Mouse (Mus musculus) embryonic facial prominence, embryonic 15.5 days (tissue): ENCODE measurements around the gene Rpsa. TPM values are rescaled to one million over a fixed set of nuclear protein-coding genes. Genes with fewer than 3 reads are reported as not detected.

Experiments
- ATAC-seq: fragments of 200-750 bp; cut with Nextera tagmentation; 2 replicates; pipeline ENCODE4 v1.8.0; 2017; ENCODE audit warnings: low read depth, moderate TSS enrichment; ENCODE audit not compliant: insufficient number of reproducible peaks, low FRiP score, low TSS enrichment
- H3K27ac ChIP-seq: fragments of 300-500 bp; sonication (generic); replicated peaks from 2 replicates; pipeline ENCODE4 v1.5.1; 2015; ENCODE audit warnings: mild to moderate bottlenecking, inconsistent platforms
- H3K27me3 ChIP-seq: fragments of 300-500 bp; sonication (generic); 2 replicates; pipeline ENCODE4 v1.6.1; 2015; ENCODE audit warnings: inconsistent platforms
- H3K36me3 ChIP-seq: fragments of 300-500 bp; sonication (generic); 2 replicates; pipeline ENCODE4 v1.6.1; 2015; ENCODE audit warnings: mild to moderate bottlenecking, inconsistent platforms
- H3K4me1 ChIP-seq: fragments of 300-500 bp; sonication (generic); 2 replicates; pipeline ENCODE4 v1.6.1; 2015; ENCODE audit warnings: inconsistent platforms
- H3K4me2 ChIP-seq: fragments of 300-500 bp; sonication (generic); replicated peaks from 2 replicates; pipeline ENCODE4 v1.6.1; 2015; ENCODE audit warnings: mild to moderate bottlenecking, inconsistent platforms
- H3K4me3 ChIP-seq: fragments of 300-500 bp; sonication (generic); replicated peaks from 2 replicates; pipeline ENCODE4 v1.5.1; 2015; ENCODE audit warnings: mild to moderate bottlenecking, inconsistent platforms
- H3K9ac ChIP-seq: fragments of 300-500 bp; sonication (generic); 2 replicates; pipeline ENCODE4 v1.6.1; 2015; ENCODE audit warnings: inconsistent platforms
- H3K9me3 ChIP-seq: fragments of 300-500 bp; sonication (generic); replicated peaks from 2 replicates; pipeline ENCODE4 v1.6.1; 2016; ENCODE audit warnings: inconsistent platforms
- WGBS: fragments of 180-500 bp; shearing (Covaris S2); methylation state at CpG from one replicate; pipeline ENCODE4 v1.1.7; 2015; 5-methylcytosine and 5-hydroxymethylcytosine counted together
- polyA plus RNA-seq: library from polyadenylated mRNA; unstranded; fragments of >200 nt; fragmentation: Nextera tagmentation; extraction: Ambion mirVana; gene quantifications from 2 replicates; pipeline ENCODE4 v1.2.1, GENCODE M21; 2015

The Rpsa gene
- polyA plus RNA-seq, 1 experiment from 2014 or later = 1,545 TPM

GRCm38 (mm10) chr9:120134529-120135160, 7.2 kb downstream of the Rpsa start:
- Histone ChIP-seq H3K4me2 (no peak overlapping the region), H3K9ac (no peak overlapping the region), H3K4me1 (peaks cover 4% of the 10 kb centered on the region), H3K27ac (no peak overlapping the region), H3K4me3 (no peak overlapping the region), H3K27me3 (no peaks in the 10 kb centered on the region), H3K9me3 (no peaks in the 10 kb centered on the region), H3K36me3 (peaks cover 27% of the 10 kb centered on the region)
- WGBS = 74% methylated on average over 13 of the region's 13 CpGs
- ATAC-seq = no peak

- H3K9me3 ChIP-seq = no peaks in the 10 kb centered on the region
- ATAC-seq = no peak
- 89% methylated on average over 11 of the region's 11 CpGs for WGBS
Observed at GRCm38 (mm10) chr9:120135454-120135853, 8.0 kb downstream of the Rpsa start.

GRCm38 (mm10) chr9:120140652-120141051, 13.2 kb downstream of the Rpsa start:
- H3K4me1 ChIP-seq = 0 out of 2 replicates have a peak, but pooled peaks cover 7% of the 10 kb centered on the region
- H3K4me3 ChIP-seq = no peak overlapping the region
- ATAC-seq = no peak
- H3K27ac ChIP-seq = no peak overlapping the region
- H3K9me3 ChIP-seq = no peaks in the 10 kb centered on the region
- H3K9ac ChIP-seq = no peak overlapping the region
- H3K27me3 ChIP-seq = no peaks in the 10 kb centered on the region
- 6% methylated on average over 4 of the region's 4 CpGs for WGBS
- H3K4me2 ChIP-seq = no peak overlapping the region
- no peaks in the 10 kb centered on the region for H3K36me3 ChIP-seq

More at GRCm38 (mm10) chr9:120135454-120135853, 8.0 kb downstream of the Rpsa start:
- H3K4me3 ChIP-seq = no peak overlapping the region
- 0 out of 2 replicates have a peak, but pooled peaks cover 3% of the 10 kb centered on the region for H3K4me1 ChIP-seq
- no peak overlapping the region for H3K9ac ChIP-seq
- peaks cover 20% of the 10 kb centered on the region for H3K36me3 ChIP-seq
- H3K4me2 ChIP-seq = no peak overlapping the region
- H3K27me3 ChIP-seq = no peaks in the 10 kb centered on the region
- no peak overlapping the region for H3K27ac ChIP-seq

DNA sequence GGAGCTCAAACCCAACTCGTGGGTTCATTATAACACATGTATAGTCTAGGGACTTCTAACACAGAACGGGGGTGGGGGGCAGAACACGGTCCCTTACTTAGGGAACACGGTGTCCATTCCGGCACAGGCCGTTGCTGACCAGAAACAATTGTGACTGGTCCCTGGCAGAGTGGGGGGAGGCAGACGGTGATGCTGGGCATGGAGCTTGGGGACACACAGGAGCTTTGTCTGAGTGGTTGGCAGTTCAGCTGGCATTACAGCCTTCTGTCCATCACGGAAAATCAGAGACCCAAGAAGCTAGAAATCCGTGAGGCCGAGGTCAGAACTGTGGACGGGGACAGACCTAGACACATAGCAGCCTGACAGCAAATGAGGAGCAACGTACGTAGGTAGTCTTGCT, 17.0 kb downstream of the Rpsa start:
- no peaks in the 10 kb centered on the region for H3K9me3 ChIP-seq
- H3K27ac ChIP-seq = no peak overlapping the region
- no peak overlapping the region for H3K9ac ChIP-seq
- no peak overlapping the region for H3K4me2 ChIP-seq
- H3K27me3 ChIP-seq = no peaks in the 10 kb centered on the region
- H3K4me3 ChIP-seq = no peak overlapping the region
- ATAC-seq = no peak
- H3K4me1 ChIP-seq = 0 out of 2 replicates have a peak, but pooled peaks cover 4% of the 10 kb centered on the region
- 82% methylated on average over 13 of the region's 13 CpGs for WGBS
- no peaks in the 10 kb centered on the region for H3K36me3 ChIP-seq

GRCm38 (mm10) chr9:120149222-120149828, 21.8 kb downstream of the Rpsa start, which contains the start of gene Mobp:
Gene Mobp, plus strand, starts transcription at chr9:120149707.
- WGBS = 66% methylated on average over 11 of the region's 11 CpGs
- no peak for ATAC-seq
- Histone ChIP-seq H3K9ac (no peak within 1 kb of the TSS), H3K27ac (no peak within 1 kb of the TSS), H3K4me1 (no peaks in the 10 kb centered on the region), H3K4me2 (no peak within 1 kb of the TSS), H3K36me3 (no peaks in the 10 kb centered on the region), H3K9me3 (no peaks in the 10 kb centered on the region), H3K27me3 (no peaks in the 10 kb centered on the region), H3K4me3 (no peak within 1 kb of the TSS)

DNA sequence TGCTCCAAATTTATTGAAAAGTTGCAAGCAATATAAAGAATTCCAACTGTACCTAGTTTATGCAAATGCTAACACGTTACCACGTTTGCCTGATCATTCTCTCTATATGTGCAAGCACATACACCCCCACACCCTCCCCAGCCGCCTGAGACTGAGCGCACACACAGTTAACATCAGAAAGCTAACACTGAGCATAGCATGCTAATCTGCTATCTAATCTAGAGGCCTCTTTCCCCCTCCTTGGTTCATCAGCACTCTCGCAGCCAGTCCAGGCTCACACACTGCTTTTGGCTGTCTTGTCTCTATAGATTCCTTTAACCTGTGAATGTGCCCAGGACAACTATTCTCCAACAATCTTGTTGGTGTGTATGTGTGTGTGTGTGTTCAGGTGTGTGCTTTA, 23.7 kb downstream of the Rpsa start:
- Histone ChIP-seq H3K4me2 (no peak overlapping the region), H3K27ac (no peak overlapping the region), H3K9ac (no peak overlapping the region), H3K4me3 (no peak overlapping the region), H3K36me3 (no peaks in the 10 kb centered on the region), H3K4me1 (no peaks in the 10 kb centered on the region), H3K9me3 (no peaks in the 10 kb centered on the region), H3K27me3 (no peaks in the 10 kb centered on the region)
- 72% methylated on average over 5 of the region's 5 CpGs for WGBS
- no peak for ATAC-seq

DNA sequence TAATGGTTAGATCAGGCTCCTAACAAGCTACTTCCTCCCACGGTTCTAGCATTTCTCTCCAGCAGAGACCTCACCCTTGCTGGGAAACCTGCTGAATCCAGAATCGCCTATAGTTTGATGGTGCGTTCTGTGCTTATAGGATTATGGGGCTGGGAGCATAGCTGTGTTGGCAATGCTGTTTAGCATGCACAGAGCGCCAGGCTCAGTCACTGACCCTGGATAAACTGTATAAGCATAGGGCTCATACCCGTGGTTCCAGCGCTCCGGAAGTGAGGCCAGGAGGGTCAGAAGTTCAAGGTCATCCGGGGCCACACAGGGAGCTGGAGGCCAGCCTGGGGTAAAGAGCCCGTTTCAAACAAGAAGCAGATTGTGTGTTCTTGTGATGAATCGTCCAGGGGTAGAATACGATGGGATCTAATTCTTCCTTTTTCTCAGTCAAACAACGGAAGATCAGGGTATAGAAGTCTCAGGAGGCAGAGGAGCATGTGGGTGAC, 24.5 kb downstream of the Rpsa start:
- Histone ChIP-seq H3K9ac (no peak overlapping the region), H3K4me3 (no peak overlapping the region), H3K27ac (no peak overlapping the region), H3K4me2 (no peak overlapping the region), H3K9me3 (no peaks in the 10 kb centered on the region), H3K27me3 (no peaks in the 10 kb centered on the region), H3K4me1 (no peaks in the 10 kb centered on the region), H3K36me3 (no peaks in the 10 kb centered on the region)
- no peak for ATAC-seq
- WGBS = 66% methylated on average over 12 of the region's 12 CpGs

- H3K9me3 ChIP-seq = no peaks in the 10 kb centered on the region
- no peak overlapping the region for H3K27ac ChIP-seq
- H3K36me3 ChIP-seq = no peaks in the 10 kb centered on the region
- no peaks in the 10 kb centered on the region for H3K4me1 ChIP-seq
- 31% methylated on average over 4 of the region's 4 CpGs for WGBS
- H3K4me2 ChIP-seq = no peak overlapping the region
- H3K4me3 ChIP-seq = no peak overlapping the region
- no peak overlapping the region for H3K9ac ChIP-seq
- H3K27me3 ChIP-seq = no peaks in the 10 kb centered on the region
- ATAC-seq = no peak
Observed at GRCm38 (mm10) chr9:120158047-120158446, 30.6 kb downstream of the Rpsa start.

- Histone ChIP-seq H3K9ac (no peak overlapping the region), H3K27me3 (peaks cover 8% of the 10 kb centered on the region; the same call in 1 of the 2 replicates), H3K4me3 (no peak overlapping the region), H3K36me3 (no peaks in the 10 kb centered on the region), H3K4me1 (no peaks in the 10 kb centered on the region), H3K9me3 (no peaks in the 10 kb centered on the region), H3K27ac (no peak overlapping the region), H3K4me2 (no peak overlapping the region)
- WGBS = 89% methylated on average over 16 of the region's 16 CpGs
- no peak for ATAC-seq
Observed at GRCm38 (mm10) chr9:120163862-120164261, 36.4 kb downstream of the Rpsa start.

DNA sequence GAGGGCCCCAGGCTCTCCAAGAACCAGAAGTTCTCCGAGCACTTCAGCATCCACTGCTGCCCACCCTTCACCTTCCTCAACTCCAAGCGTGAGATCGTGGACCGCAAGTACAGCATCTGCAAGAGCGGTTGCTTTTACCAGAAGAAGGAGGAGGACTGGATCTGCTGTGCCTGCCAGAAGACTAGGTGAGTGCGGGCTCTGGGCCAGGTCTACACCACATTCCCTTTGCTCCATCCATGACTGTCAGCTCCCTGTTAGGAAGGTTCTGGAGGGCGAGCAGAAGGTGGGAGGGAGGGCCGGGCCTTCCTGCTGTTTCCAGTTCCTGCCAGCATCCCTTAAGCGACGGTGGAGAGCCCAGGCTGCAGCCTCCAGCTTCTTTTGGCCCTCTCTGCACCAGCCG, 40.3 kb downstream of the Rpsa start:
- Histone ChIP-seq H3K9me3 (no peaks in the 10 kb centered on the region), H3K27me3 (peaks cover 8% of the 10 kb centered on the region; the same call in 1 of the 2 replicates), H3K4me3 (no peak overlapping the region), H3K9ac (no peak overlapping the region), H3K36me3 (no peaks in the 10 kb centered on the region), H3K4me1 (no peaks in the 10 kb centered on the region), H3K27ac (no peak overlapping the region), H3K4me2 (no peak overlapping the region)
- ATAC-seq = no peak
- WGBS = 66% methylated on average over 11 of the region's 11 CpGs

- Histone ChIP-seq H3K9ac (no peak overlapping the region), H3K27ac (no peak overlapping the region), H3K4me2 (no peak overlapping the region), H3K27me3 (peaks cover 8% of the 10 kb centered on the region; the same call in 1 of the 2 replicates), H3K36me3 (no peaks in the 10 kb centered on the region), H3K9me3 (no peaks in the 10 kb centered on the region), H3K4me3 (no peak overlapping the region), H3K4me1 (no peaks in the 10 kb centered on the region)
- 43% methylated on average over 5 of the region's 5 CpGs for WGBS
- ATAC-seq = no peak
Observed at GRCm38 (mm10) chr9:120171295-120171694, 43.8 kb downstream of the Rpsa start.
